Mouse (Mus musculus) lung, adult 2 months (tissue): ENCODE data around the gene Fmc1. TPM values are rescaled to one million over a fixed set of nuclear protein-coding genes. Genes with fewer than 3 reads are reported as not detected.

Source experiments
- DNase-seq: peaks from one replicate; pipeline ENCODE4 v3.0.0; 2022
- H3K4me1 ChIP-seq: fragments of 200-500 bp; 2 replicates; pipeline ENCODE4 v1.6.1; 2011; ENCODE audit warnings: low read length; ENCODE audit not compliant: control insufficient read depth, insufficient read depth
- H3K4me3 ChIP-seq: fragments of 200-500 bp; replicated peaks from 2 replicates; pipeline ENCODE3; 2011; ENCODE audit warnings: low read depth, mild to moderate bottlenecking, control low read depth, low read length; ENCODE audit errors: extremely low read depth
- CTCF ChIP-seq: fragments of 200-500 bp; IDR thresholded peaks from 2 replicates; pipeline ENCODE4 v1.5.1; 2011; ENCODE audit warnings: mild to moderate bottlenecking, low read length, control low read depth; ENCODE audit not compliant: insufficient read depth
- POLR2A ChIP-seq: fragments of 200-500 bp; IDR thresholded peaks from 2 replicates; pipeline ENCODE4 v1.6.1; 2011; ENCODE audit warnings: low read depth, mild to moderate bottlenecking, control low read depth, low read length, borderline replicate concordance; ENCODE audit errors: extremely low read depth
- WGBS: fragments of 180-500 bp; shearing (Covaris S2); methylation state at CpG from one replicate; pipeline ENCODE4 v1.1.7; 2018; 5-methylcytosine and 5-hydroxymethylcytosine counted together
- polyA plus RNA-seq: library from polyadenylated mRNA; depleted of rRNA; stranded (reverse); fragments of >200 nt; gene quantifications from 2 replicates; pipeline ENCODE4 v1.2.3, GENCODE M21; 2012; rRNA removed

Fmc1 gene
- 147 and 171 TPM in 2 replicates for polyA plus RNA-seq

GRCm38 (mm10) chr6:38533428-38534405 is at the start of gene Fmc1:
Gene Fmc1, plus strand, starts transcription at chr6:38533502.
- TF ChIP-seq POLR2A (peak; percentile 82), CTCF (no peak)
- DNase-seq = peak; percentile 97
- peak within 1 kb of the TSS; percentile 89 for H3K4me3 ChIP-seq
- H3K4me1 ChIP-seq = no peaks in the 10 kb centered on the region
- WGBS = 2% methylated on average over 41 of the region's 41 CpGs

- WGBS = 91% methylated on average over 3 of the region's 3 CpGs
- TF ChIP-seq POLR2A (no peak), CTCF (peak; percentile 73)
- peak; percentile 39 for DNase-seq
- Histone ChIP-seq H3K4me1 (no peaks in the 10 kb centered on the region; the same call in 1 of the 2 replicates), H3K4me3 (no peak overlapping the region)
These were observed 40.8 kb upstream of the Fmc1 start for GRCm38 (mm10) chr6:38492550-38492949.

GRCm38 (mm10) chr6:38495641-38496040 is 37.7 kb upstream of the Fmc1 start:
- no peak for DNase-seq
- TF ChIP-seq CTCF (no peak), POLR2A (no peak)
- Histone ChIP-seq H3K4me1 (no peaks in the 10 kb centered on the region; the same call in 1 of the 2 replicates), H3K4me3 (no peak overlapping the region)
- 54% methylated on average over 4 of the region's 4 CpGs for WGBS

GRCm38 (mm10) chr6:38512096-38512495 is 21.2 kb upstream of the Fmc1 start:
- H3K4me3 ChIP-seq = no peak overlapping the region
- 75% methylated on average over 1 of the region's 1 CpGs for WGBS
- DNase-seq = no peak
- H3K4me1 ChIP-seq = no peaks in the 10 kb centered on the region
- TF ChIP-seq POLR2A (no peak), CTCF (no peak)

DNA sequence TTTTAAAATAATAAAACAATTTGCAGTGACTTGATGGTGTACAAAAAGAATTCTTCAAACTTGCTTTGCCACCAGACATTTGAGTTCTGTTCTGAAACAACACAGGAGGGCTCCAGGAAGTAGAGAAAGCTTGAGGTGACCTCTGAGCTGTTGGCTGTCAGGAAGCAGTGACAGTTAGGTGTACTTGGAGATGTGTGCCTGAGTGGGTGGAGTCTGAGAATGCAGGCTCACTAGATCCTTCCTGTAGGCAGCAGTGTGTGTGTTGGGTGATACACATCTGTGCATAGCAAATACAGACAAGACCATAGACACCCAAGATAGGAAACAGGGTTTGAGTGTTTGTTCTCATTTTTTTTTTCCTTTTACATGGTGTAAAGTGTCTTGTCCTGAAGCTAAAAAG is 20.5 kb upstream of the Fmc1 start:
- H3K4me1 ChIP-seq = no peaks in the 10 kb centered on the region
- DNase-seq = no peak
- TF ChIP-seq CTCF = no peak
- TF ChIP-seq POLR2A = no peak
- H3K4me3 ChIP-seq = no peak overlapping the region

DNA sequence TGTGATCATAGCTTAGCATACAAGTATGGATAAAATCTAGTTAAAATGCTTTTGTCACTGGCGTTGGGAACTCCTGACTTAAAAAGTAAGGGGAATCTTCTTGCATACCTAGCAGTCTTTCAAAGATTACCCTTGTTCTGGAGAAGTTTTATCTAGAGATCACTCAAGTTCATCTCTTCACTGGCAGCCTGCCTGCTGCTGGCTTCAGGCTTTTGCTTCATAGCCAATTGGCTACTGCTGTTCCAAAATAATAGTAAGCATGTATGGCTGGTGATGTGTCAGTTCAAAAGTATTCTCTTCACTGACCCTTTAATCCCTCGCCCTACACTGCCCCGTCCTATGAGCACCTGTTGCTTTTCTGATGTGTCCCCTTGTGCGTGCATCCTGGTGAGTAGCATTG is 18.1 kb upstream of the Fmc1 start:
- TF ChIP-seq CTCF (no peak), POLR2A (no peak)
- Histone ChIP-seq H3K4me1 (no peaks in the 10 kb centered on the region), H3K4me3 (no peak overlapping the region)
- no peak for DNase-seq
- WGBS = 83% methylated on average over 4 of the region's 4 CpGs

- TF ChIP-seq CTCF (no peak), POLR2A (no peak)
- Histone ChIP-seq H3K4me1 (no peaks in the 10 kb centered on the region), H3K4me3 (no peak overlapping the region)
- DNase-seq = peak; percentile 25
- 33% methylated on average over 8 of the region's 8 CpGs for WGBS
These were observed 9.5 kb upstream of the Fmc1 start for GRCm38 (mm10) chr6:38523851-38524250.

GRCm38 (mm10) chr6:38531211-38531820 is 2.0 kb upstream of the Fmc1 start:
- WGBS = 50% methylated on average over 5 of the region's 5 CpGs
- Histone ChIP-seq H3K4me1 (no peaks in the 10 kb centered on the region), H3K4me3 (no peak overlapping the region)
- TF ChIP-seq CTCF = 0 out of 2 replicates have a peak, but pooled peaks have one; percentile 3
- TF ChIP-seq POLR2A = no peak
- peak; percentile 25 for DNase-seq

GRCm38 (mm10) chr6:38532500-38533420 is 542 bp upstream of the Fmc1 start:
- 10% methylated on average over 25 of the region's 25 CpGs for WGBS
- peak; percentile 66 for DNase-seq
- H3K4me1 ChIP-seq = no peaks in the 10 kb centered on the region
- TF ChIP-seq POLR2A (no peak), CTCF (no peak)
- peak overlapping the region; percentile 76 for H3K4me3 ChIP-seq

DNA sequence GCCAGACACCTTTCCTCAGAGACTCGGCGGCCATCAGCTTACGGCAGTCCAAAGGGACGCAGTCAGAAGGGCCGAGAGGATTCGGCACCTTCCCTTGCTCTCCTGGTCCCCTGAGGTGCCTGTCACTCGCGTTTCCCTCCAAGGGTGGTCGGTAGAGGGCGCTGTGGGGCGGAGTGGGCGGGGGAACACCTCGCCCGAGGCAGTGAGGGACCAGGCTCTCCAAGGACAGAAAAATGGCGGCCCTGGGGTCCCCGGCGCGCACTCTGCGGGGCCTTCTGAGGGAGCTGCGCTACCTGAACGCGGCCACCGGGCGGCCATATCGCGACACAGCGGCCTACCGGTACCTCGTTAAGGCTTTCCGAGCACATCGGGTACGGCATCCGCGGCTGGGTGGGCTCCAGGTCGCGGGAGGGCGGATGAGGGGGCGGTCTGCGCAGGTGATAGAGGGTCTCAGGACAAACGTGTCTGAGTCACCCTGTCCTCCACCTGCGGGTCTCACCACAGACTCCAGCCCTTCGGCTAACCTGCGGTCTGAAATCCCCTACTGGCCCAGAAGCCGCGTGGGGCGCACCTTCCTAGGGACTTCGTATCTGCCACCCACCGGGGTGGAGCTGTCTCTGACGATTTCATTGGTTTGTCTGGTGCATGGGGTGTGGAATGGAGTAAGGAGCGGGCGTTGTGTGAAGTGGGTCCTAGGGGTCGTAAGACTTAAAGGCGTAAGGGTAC is 1.5 kb downstream of the Fmc1 start:
- Histone ChIP-seq H3K4me3 (peak overlapping the region; percentile 89), H3K4me1 (no peaks in the 10 kb centered on the region)
- WGBS = under 1% methylated on average over 53 of the region's 53 CpGs
- TF ChIP-seq CTCF (peak; percentile 71), POLR2A (peak; percentile 76; the same call in 1 of the 2 replicates)
- DNase-seq = peak; percentile 98
